Mouse (Mus musculus) lung, adult 2 months (tissue): ENCODE results near the gene Traf3ip3.

Experiments used
- CTCF ChIP-seq: fragments of 200-500 bp; IDR thresholded peaks from 2 replicates; pipeline ENCODE4 v1.5.1; 2011; ENCODE audit warnings: mild to moderate bottlenecking, low read length, control low read depth; ENCODE audit not compliant: insufficient read depth
- POLR2A ChIP-seq: fragments of 200-500 bp; IDR thresholded peaks from 2 replicates; pipeline ENCODE4 v1.6.1; 2011; ENCODE audit warnings: low read depth, mild to moderate bottlenecking, control low read depth, low read length, borderline replicate concordance; ENCODE audit errors: extremely low read depth

DNA sequence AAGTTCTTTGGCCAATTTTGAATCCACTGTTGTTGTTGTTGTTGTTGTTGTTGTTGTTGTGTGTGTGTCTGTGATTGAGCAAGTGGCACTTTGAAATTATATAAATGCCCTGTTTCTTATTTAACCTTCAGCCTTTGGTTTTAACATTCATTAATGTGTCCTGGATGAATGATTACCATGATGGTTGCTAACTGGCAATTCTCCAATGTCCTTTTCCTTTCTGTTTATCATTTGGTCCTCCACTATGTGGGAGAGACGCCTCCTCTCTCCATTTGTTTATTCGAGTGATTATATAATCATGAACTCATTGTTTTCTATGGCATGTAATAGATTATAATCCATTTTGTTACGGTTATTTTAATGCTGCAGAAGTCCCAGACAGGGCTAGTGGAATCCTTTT lies 29.0 kb upstream of the Traf3ip3 start:
- TF ChIP-seq CTCF (no peak), POLR2A (no peak)
